Mouse (Mus musculus): Measurements from ENCODE around the gene Alkbh2. TPM values are rescaled to one million over a fixed set of nuclear protein-coding genes. Genes with fewer than 3 reads are reported as not detected.
A peak's percentile ranks its signal among the peaks of the same experiment; 100 is the strongest.

Gene Alkbh2
- total RNA-seq, 4 experiments from 2014 or later = 4.7 to 9.3 (median 5.9) TPM

DNA sequence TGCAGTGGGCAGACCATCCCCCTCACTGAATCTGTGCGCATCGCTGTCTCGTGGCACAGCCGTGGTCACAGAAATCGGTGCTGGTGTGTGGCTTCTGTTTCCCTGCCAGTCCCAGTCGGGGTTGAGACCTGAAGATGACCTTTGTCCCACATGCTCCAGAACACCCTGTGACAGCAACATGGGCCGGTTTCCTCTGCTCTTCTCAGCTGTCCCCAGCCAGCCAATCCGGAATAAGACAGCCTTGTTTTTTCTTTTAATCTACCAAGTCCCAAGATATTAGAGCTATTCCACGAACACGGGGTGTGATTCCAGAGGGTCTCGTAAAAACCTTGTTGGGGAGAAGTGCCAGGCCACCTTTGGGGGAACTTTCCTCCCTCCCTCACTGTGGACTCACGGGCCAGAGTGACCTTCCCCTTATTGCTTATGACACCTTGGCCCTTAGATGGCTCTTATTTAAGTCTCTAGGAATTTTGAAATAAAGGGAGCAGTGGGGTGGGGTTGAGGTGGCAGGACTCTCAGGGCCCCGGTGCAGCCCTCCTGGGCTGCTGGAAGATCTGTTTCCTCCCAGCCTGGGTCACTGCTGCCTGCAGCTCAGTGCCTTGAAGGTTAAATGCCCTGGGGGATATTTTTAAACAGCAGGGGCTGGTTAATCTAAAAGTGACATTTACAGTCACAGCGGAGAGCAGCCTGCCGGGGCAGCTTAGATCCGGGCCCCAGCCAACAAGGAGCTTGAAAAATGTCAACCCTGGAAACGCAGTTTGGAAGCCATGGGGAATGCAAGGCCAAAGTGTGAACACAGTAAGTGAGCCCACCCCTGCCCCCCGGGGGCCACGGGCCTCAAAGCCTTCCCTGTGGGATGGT is 18.2 kb upstream of the Alkbh2 start, which contains the start of gene Acacb:
Gene Acacb, plus strand, starts transcription at position 508 of the 861 bp plus-strand sequence.
- DNase-seq (ENCODE audit: low spot score in 2 of 2) = no peak

- DNase-seq (ENCODE audit: low spot score in 2 of 2) = peak in 1 of 2 experiments; percentile 80
These were observed 11.2 kb upstream of the Alkbh2 start for GRCm38 (mm10) chr5:114139175-114139574.

DNA sequence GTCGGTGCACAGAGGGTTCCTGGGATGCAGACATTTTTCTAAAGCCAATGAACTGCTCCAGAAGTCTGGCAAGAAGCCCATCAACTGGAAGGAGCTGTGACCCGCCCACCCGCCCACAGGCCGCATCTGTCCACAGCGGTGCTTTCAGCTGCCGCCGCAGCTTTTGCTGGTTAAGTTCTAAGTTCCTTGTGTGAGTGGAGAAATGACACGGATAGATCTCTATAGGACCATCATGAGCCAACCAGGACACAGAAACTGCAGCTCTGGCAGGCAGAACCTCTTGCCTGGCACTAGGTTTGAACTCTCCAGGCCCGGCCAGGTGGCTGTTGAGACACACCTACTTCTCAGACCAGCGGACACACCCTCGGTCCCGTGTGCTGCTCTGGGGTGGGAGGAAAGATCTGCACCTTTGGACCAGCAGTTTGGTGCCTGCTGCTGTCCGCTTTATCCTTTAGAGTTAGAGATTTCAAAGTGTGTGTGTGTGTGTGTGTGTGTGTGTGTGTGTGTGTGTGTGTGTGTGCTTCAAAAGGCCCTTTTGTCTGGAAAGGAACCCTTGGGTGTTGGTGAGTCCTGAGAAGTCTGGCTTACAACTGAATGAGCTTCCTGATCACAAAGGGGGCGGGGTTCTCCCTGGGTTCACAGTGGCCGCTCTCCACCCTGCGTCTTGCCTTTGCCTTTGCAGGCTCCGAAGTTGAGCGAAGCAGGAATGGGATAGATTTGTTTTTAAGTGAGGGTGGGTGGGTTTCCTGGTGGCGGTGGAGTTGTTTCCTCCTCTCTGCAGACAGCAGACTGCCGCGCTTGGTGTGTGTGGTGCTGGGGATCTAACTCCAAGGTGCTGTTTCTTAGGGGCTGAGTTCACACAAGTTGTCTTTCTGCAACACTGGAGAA is 10.5 kb upstream of the Alkbh2 start:
- DNase-seq (ENCODE audit: low spot score in 2 of 2) = no peak

DNA sequence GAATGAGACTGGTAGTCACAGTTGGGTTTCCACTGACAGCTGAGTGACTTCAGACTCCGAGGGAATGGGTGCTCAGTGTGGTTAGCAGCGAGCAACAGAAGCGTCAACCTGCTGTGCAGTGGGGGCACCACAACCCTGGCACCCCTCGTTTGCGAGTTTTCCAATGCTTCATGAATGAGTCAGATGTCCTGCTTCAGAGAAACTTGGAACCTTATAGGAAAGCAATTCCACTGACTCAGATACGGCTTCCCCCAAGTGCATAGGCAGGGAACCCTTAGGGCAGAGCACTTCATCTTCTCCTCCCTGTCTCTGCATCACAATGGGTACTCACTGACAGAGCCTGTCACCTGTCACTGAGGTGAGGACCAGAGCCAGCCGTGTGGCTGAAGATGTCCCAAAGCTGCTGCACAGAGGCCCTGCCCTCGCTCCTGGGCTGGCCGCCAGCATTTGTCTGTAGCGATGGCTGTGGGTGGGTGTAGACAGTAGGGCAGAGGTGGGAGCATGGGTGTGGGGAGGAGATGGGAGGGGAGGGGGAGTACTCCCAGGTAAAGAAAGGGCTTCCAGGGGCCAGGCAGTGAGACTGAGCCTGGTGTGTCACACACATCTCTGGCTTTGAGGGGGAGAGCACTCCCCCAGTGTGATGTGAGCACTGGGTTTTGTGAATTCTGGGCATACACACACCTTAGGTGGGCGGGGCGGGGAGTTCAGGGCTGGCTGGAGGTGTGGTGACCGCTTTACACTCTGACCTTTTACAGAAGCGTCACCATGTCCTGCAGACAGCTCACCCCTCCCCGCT is 9.7 kb upstream of the Alkbh2 start:
- DNase-seq (ENCODE audit: low spot score in 2 of 2) = no peak

DNA sequence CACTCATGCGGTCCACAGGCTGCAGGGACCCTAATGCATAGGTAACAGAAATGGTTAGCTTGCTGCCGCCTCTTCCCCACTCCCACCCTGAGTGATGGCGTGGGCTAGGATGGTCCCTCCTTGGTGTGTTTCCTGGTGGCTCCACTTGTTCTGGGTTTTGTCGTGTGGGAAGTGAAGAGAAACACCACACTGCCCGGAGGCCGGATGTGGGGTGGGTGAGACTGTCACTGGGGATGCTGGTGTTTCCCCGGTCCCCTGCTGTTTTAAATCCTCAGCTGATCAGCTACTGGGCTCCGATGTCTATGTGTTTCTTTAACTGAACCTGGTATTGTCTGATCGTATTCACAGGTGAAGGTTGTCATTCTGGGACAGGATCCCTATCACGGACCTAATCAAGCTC is 7.5 kb upstream of the Alkbh2 start:
- no peak for DNase-seq (ENCODE audit: low spot score in 2 of 2)

DNA sequence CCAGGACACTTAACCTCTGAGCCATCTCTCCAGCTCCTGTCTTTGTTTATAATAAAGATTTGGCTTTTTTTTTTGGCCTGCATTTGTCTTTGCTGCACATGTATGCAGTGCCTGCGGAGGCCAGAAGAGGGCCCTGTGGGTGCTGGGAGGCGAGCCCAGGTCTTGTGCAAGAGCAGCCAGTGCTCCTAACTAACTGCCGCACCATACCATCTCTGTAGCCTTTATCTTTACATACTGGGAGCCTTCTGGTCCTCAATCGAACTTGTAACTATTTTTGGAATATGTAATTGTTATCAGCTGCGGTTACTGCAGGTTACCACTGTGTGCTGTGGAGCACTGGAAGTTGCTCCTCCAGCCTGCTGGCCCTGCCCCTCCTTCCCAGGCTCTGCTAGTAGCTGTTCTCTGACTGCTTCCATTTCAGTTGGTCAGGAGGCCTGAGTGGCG is 6.1 kb upstream of the Alkbh2 start:
- DNase-seq (ENCODE audit: low spot score in 2 of 2) = no peak

GRCm38 (mm10) chr5:114132841-114133240 is 4.8 kb upstream of the Alkbh2 start:
- no peak for DNase-seq (ENCODE audit: low spot score in 2 of 2)

- no peak for DNase-seq (ENCODE audit: low spot score in 2 of 2)
These were observed 3.5 kb upstream of the Alkbh2 start for GRCm38 (mm10) chr5:114131521-114131840.

GRCm38 (mm10) chr5:114130698-114131520 is 2.9 kb upstream of the Alkbh2 start:
- DNase-seq (ENCODE audit: low spot score in 2 of 2) = peak; percentile 87 to 94

DNA sequence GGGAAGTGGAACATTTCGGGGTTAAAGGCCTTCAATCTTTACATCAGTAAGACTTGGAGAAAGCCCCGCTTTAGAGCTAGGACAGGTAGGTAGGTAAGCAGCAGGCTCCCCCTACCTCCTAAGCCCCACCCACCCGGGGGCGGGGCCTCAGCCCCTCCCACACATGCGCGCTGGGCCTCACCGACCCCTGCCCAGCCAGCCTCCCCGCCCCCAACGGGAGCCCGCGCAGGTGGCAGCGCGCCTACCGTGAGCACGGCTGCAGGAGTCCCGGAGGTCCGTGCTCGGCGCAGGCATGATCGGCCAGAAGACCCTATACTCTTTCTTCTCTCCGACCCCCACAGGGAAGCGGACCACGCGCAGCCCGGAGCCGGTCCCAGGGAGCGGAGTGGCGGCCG is 2.2 kb upstream of the Alkbh2 start, which contains the start of gene Ung:
Gene Ung, plus strand, starts transcription at position 176 of the 395 bp plus-strand sequence.
- no peak for DNase-seq (ENCODE audit: low spot score in 2 of 2)

DNA sequence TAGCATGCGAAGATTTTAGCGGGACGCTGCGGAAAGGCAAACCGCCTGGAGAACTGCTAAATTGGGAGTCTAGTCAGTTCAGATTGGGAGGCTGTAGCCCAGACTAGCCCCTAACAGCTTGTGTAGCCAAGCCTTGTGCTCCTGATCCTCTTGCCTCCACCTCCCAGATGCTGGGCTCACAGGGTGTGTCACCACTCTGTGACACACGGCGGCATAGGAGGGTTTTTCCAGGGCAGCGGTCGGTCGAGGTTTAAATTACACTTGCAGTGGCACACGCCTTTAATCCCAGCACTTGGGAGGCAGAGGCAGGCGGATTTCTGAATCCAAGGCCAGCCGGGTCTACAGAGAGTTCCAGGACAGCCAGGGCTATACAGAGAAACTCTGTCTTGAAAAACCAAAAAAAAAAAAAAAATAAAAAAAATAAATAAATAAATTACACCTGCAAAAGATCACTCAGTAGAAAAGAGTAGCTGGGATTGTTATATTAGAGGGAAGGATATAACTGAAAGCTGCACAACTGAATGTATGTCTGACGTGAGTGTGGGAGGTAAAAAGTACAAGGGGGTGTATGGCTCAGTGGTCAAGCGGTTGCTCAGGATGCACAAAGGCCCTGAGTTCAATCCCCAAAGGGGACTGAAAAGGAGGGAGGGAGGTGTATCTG is 1.7 kb upstream of the Alkbh2 start:
- DNase-seq (ENCODE audit: low spot score in 2 of 2) = no peak

DNA sequence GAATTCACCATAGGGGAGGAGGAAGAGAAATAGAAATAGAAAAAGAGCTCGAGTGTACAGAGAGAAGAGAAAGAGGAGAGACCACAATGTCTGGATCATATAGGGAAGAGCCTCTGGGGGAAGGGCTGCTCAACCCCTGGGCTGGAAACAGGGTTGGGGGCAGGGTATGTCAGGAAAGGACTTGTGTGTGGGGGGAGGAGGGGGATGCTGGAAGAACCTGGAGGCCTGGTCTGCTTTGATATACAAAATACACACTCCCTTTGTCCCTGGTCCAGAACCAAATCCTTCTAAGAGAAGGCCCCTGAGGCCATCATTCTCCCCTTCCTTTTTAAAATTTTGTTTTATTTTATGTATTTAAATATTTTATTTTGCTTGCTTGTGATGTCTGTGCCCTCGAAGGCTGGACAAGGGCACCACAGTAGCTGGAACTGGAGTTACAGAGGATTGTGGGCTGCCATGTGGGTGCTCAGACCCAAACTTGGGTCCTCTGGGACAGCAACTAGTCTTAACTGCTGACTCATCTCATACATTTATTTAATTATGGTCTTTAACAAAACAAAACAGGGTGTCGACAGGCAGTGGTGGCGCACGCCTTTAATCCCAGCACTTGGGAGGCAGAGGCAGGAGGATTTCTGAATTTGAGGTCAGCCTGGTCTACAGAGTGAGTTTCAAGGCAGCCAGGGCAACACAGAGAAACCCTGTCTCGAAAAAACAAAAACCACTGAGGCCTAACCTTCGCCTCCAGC is 1.3 kb downstream of the Alkbh2 start:
- DNase-seq (ENCODE audit: low spot score in 2 of 2) = no peak

DNA sequence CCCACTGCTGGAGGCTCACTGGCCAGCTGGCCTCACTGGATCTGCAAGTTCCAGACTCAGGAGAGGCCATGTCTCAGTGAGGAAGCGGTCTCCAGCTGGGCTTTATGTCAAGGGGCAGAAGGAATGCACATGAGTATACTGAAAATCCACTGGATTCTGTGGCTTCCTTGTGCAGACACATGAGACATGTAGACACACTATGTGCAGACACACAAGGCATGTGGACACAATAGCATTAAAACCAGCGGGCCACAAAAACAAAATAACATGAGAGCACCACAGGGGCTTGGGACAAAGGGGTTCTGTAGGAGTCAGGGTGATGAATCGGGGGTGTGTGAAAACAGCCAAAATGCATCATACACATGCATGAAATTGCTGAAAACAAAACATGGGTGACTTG is 2.0 kb downstream of the Alkbh2 start:
- DNase-seq (ENCODE audit: low spot score in 2 of 2) = no peak

- no peak for DNase-seq (ENCODE audit: low spot score in 2 of 2)
These were observed 8.2 kb downstream of the Alkbh2 start for GRCm38 (mm10) chr5:114119806-114120205.

DNA sequence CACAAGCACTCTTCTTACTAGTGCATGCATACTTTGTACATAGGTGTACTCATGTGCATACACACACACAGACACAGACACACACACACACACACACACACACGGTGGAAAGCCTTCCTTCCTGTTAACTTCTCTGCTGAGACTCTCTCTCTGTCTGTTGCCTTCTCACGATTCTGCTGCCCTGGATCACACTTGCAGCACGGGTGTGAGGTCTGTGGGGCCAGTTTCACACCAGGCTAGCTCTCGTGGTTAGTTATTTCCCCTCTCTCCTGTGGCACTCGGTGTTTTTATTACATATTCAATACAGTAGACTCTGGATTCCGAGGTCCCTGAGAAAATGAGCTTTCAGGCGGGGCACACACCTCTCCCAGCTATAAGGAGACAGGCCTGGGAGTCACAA is 11.4 kb downstream of the Alkbh2 start:
- no peak for DNase-seq (ENCODE audit: low spot score in 2 of 2)

GRCm38 (mm10) chr5:114115030-114115429 is 13.0 kb downstream of the Alkbh2 start:
- no peak for DNase-seq (ENCODE audit: low spot score in 2 of 2)

DNA sequence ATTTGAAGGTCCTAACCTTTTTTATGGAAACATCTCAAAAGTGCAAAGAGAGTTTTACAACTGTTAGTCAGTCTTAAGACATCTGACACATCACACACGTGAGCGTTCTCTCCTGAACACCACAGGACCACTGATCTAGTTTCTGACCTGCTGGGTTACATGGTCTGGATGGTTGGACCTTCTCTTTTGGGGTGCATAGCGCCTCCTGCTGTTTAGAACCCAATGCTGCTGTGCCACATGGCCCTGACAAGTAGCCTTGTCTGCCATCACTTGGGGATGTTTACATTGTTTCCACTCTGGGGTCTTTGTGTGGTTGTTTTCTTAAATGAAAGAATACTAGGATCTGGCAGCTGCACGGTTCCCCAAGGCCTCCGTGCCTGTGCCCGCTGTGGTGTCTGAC is 14.7 kb downstream of the Alkbh2 start:
- DNase-seq (ENCODE audit: low spot score in 2 of 2) = no peak

DNA sequence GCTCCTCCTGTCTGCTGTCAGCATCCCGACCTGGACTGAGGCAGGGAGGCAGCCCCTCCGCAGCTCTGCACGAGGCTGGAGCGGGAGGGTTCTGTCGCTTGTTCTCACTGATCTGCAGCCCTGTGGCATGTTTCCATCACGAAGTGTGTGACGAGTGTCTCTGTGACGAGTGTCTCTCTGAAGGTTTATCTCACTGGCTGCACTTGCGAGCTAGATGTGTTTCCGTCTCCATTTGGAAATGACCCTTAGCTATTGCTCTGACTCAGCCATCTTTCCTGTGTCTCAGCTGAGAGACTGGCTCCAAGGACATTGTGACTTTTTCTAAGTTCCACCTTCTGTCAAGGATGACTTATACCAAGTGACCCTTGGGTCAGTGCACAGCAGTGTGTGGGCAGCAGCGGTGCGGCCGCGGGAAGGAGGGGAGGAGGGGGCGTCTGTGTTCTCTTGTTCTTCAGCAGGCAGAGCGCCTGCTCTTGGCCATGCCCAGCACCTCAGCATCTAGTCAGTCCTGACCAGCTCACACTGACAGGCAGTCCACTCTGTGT is 21.6 kb downstream of the Alkbh2 start:
- no peak for DNase-seq (ENCODE audit: low spot score in 2 of 2)

DNA sequence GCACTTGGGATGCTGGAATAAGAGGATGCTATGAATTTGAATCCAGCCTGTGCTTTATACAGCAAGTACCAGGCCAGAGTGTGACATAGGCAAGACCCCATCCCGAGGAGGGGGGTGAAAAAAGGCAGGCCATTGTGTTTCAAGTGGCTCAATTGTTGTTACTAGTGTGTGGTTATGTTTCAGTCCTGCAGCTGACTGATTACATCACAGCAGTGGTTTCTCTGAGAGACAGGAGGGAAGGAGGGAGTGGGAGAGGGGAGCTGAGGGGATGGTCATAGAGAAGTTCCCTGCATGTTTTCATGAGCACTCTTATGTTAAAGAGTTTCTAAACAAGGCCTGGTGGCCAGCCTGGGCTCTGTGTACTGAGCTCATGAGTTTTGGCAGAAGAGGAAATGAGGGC is 25.2 kb downstream of the Alkbh2 start:
- DNase-seq (ENCODE audit: low spot score in 2 of 2) = peak in 1 of 2 experiments; percentile 57
